Mouse (Mus musculus): ENCODE measurements around the gene Sytl1. TPM values are rescaled to one million over a fixed set of nuclear protein-coding genes. Genes with fewer than 3 reads are reported as not detected.

The Sytl1 gene
- polyA plus RNA-seq, 1 experiment from 2014 or later = 1.6 TPM

- no peak overlapping the region for H3K9ac ChIP-seq (ENCODE audit: low read depth, low read length)
- ATAC-seq = no peak
- H3K4me3 ChIP-seq (ENCODE audit: low read depth, low read length) = no peak overlapping the region
- WGBS = 57% methylated on average over 24 of the region's 24 CpGs
- no peak overlapping the region for H3K27ac ChIP-seq (ENCODE audit: low read depth, low read length)
- H3K4me2 ChIP-seq (replicated peaks; ENCODE audit: low read depth) = no peak overlapping the region
- no peak for TF ChIP-seq CTCF (IDR thresholded peaks at IDR 0.05; ENCODE audit: low read depth)
- H3K4me1 ChIP-seq (replicated peaks; ENCODE audit: control insufficient read depth, insufficient read depth, low read length) = no peaks in the 10 kb centered on the region
- no peaks in the 10 kb centered on the region for H3K27me3 ChIP-seq (replicated peaks; ENCODE audit: control insufficient read depth, insufficient read depth, low read length)
- no peaks in the 10 kb centered on the region for H3K9me3 ChIP-seq (ENCODE audit: control insufficient read depth)
- peaks cover 45% of the 10 kb centered on the region for H3K36me3 ChIP-seq (ENCODE audit: control insufficient read depth, insufficient read depth)
Observed at GRCm38 (mm10) chr4:133292901-133293843, 30.3 kb upstream of the Sytl1 start.

- TF ChIP-seq CTCF (IDR thresholded peaks at IDR 0.05; ENCODE audit: low read depth) = no peak
- Histone ChIP-seq H3K36me3 (ENCODE audit: control insufficient read depth, insufficient read depth) (peaks cover 42% of the 10 kb centered on the region), H3K4me3 (ENCODE audit: low read depth, low read length) (no peak overlapping the region), H3K27me3 (replicated peaks; ENCODE audit: control insufficient read depth, insufficient read depth, low read length) (no peaks in the 10 kb centered on the region), H3K9ac (ENCODE audit: low read depth, low read length) (no peak overlapping the region), H3K4me1 (replicated peaks; ENCODE audit: control insufficient read depth, insufficient read depth, low read length) (no peaks in the 10 kb centered on the region), H3K27ac (ENCODE audit: low read depth, low read length) (no peak overlapping the region), H3K9me3 (ENCODE audit: control insufficient read depth) (no peaks in the 10 kb centered on the region), H3K4me2 (replicated peaks; ENCODE audit: low read depth) (no peak overlapping the region)
- 93% methylated on average over 4 of the region's 4 CpGs for WGBS
- ATAC-seq = no peak
Observed at GRCm38 (mm10) chr4:133292405-133292804, 29.5 kb upstream of the Sytl1 start.

GRCm38 (mm10) chr4:133291255-133291654 lies 28.3 kb upstream of the Sytl1 start:
- Histone ChIP-seq H3K4me1 (replicated peaks; ENCODE audit: control insufficient read depth, insufficient read depth, low read length) (no peaks in the 10 kb centered on the region), H3K9ac (ENCODE audit: low read depth, low read length) (no peak overlapping the region), H3K36me3 (ENCODE audit: control insufficient read depth, insufficient read depth) (peaks cover 40% of the 10 kb centered on the region), H3K9me3 (ENCODE audit: control insufficient read depth) (no peaks in the 10 kb centered on the region), H3K4me3 (ENCODE audit: low read depth, low read length) (no peak overlapping the region), H3K27me3 (replicated peaks; ENCODE audit: control insufficient read depth, insufficient read depth, low read length) (no peaks in the 10 kb centered on the region), H3K4me2 (replicated peaks; ENCODE audit: low read depth) (no peak overlapping the region), H3K27ac (ENCODE audit: low read depth, low read length) (no peak overlapping the region)
- no peak for ATAC-seq
- 84% methylated on average over 1 of the region's 1 CpGs for WGBS
- no peak for TF ChIP-seq CTCF (IDR thresholded peaks at IDR 0.05; ENCODE audit: low read depth)

GRCm38 (mm10) chr4:133286476-133287077 lies 23.7 kb upstream of the Sytl1 start:
- no peaks in the 10 kb centered on the region for H3K9me3 ChIP-seq (ENCODE audit: control insufficient read depth)
- no peak for ATAC-seq
- no peaks in the 10 kb centered on the region for H3K36me3 ChIP-seq (ENCODE audit: control insufficient read depth, insufficient read depth)
- H3K27me3 ChIP-seq (replicated peaks; ENCODE audit: control insufficient read depth, insufficient read depth, low read length) = no peaks in the 10 kb centered on the region
- H3K9ac ChIP-seq (ENCODE audit: low read depth, low read length) = no peak overlapping the region
- H3K4me3 ChIP-seq (ENCODE audit: low read depth, low read length) = no peak overlapping the region
- no peak overlapping the region for H3K4me2 ChIP-seq (replicated peaks; ENCODE audit: low read depth)
- no peaks in the 10 kb centered on the region for H3K4me1 ChIP-seq (replicated peaks; ENCODE audit: control insufficient read depth, insufficient read depth, low read length)
- WGBS = 64% methylated on average over 4 of the region's 4 CpGs
- no peak overlapping the region for H3K27ac ChIP-seq (ENCODE audit: low read depth, low read length)
- TF ChIP-seq CTCF (IDR thresholded peaks at IDR 0.05; ENCODE audit: low read depth) = no peak

GRCm38 (mm10) chr4:133285950-133286349 lies 23.0 kb upstream of the Sytl1 start:
- ATAC-seq = no peak
- Histone ChIP-seq H3K27ac (ENCODE audit: low read depth, low read length) (no peak overlapping the region), H3K4me1 (replicated peaks; ENCODE audit: control insufficient read depth, insufficient read depth, low read length) (no peaks in the 10 kb centered on the region), H3K27me3 (replicated peaks; ENCODE audit: control insufficient read depth, insufficient read depth, low read length) (no peaks in the 10 kb centered on the region), H3K9ac (ENCODE audit: low read depth, low read length) (no peak overlapping the region), H3K4me2 (replicated peaks; ENCODE audit: low read depth) (no peak overlapping the region), H3K4me3 (ENCODE audit: low read depth, low read length) (no peak overlapping the region), H3K36me3 (ENCODE audit: control insufficient read depth, insufficient read depth) (no peaks in the 10 kb centered on the region), H3K9me3 (ENCODE audit: control insufficient read depth) (no peaks in the 10 kb centered on the region)
- 52% methylated on average over 5 of the region's 5 CpGs for WGBS
- no peak for TF ChIP-seq CTCF (IDR thresholded peaks at IDR 0.05; ENCODE audit: low read depth)

DNA sequence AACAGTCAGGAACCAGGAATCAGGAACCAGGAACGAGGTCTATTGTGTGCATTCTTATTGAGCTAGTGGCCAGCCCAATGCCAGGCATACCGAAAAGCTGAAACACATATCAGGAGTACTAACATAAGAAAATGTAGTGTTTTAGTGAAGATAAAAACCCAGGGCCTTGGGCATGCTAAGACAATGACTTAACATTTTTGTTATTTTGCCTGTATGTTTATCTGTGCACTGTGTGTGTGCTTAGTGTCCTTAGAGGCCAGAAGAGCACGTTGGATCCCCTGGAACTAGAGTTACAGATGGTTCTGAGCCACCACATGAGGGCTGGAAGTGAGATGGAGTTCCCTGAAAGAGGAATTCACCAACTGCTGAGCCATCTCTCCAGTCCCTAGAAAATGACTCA lies 22.4 kb upstream of the Sytl1 start:
- Histone ChIP-seq H3K9me3 (ENCODE audit: control insufficient read depth) (no peaks in the 10 kb centered on the region), H3K4me2 (replicated peaks; ENCODE audit: low read depth) (no peak overlapping the region), H3K27ac (ENCODE audit: low read depth, low read length) (no peak overlapping the region), H3K4me3 (ENCODE audit: low read depth, low read length) (no peak overlapping the region), H3K9ac (ENCODE audit: low read depth, low read length) (no peak overlapping the region), H3K36me3 (ENCODE audit: control insufficient read depth, insufficient read depth) (no peaks in the 10 kb centered on the region), H3K4me1 (replicated peaks; ENCODE audit: control insufficient read depth, insufficient read depth, low read length) (no peaks in the 10 kb centered on the region), H3K27me3 (replicated peaks; ENCODE audit: control insufficient read depth, insufficient read depth, low read length) (no peaks in the 10 kb centered on the region)
- no peak for ATAC-seq
- 73% methylated on average over 3 of the region's 3 CpGs for WGBS
- TF ChIP-seq CTCF (IDR thresholded peaks at IDR 0.05; ENCODE audit: low read depth) = no peak

Measured in intestine, postnatal 0 days (tissue).